Mouse (Mus musculus) stomach, embryonic 14.5 days (tissue): ENCODE measurements at regions not wholly inside any gene's neighbourhood (a gene's known extent, or its start where the extent isn't known, plus 50 kb on each side); places are given as distances from the start of the nearest gene placed in this dataset.

ENCODE experiments used
- ATAC-seq: fragments of 200-750 bp; cut with Nextera tagmentation; 2 replicates; pipeline ENCODE4 v1.8.0; 2017; ENCODE audit warnings: low read depth, moderate TSS enrichment; ENCODE audit not compliant: insufficient number of reproducible peaks, insufficient read depth, low FRiP score
- H3K27ac ChIP-seq: fragments of 300-500 bp; sonication (generic); 2 replicates; pipeline ENCODE4 v1.5.1; 2014; ENCODE audit warnings: mild to moderate bottlenecking, low read length, moderate library complexity, mixed read lengths
- H3K27me3 ChIP-seq: fragments of 300-500 bp; sonication (generic); 2 replicates; pipeline ENCODE4 v1.6.1; 2014; ENCODE audit warnings: low read length, control low read depth, mixed read lengths; ENCODE audit not compliant: control insufficient read depth, insufficient read depth
- H3K36me3 ChIP-seq: fragments of 300-500 bp; sonication (generic); 2 replicates; pipeline ENCODE4 v1.6.1; 2014; ENCODE audit warnings: mild to moderate bottlenecking, control low read depth, low read length, moderate library complexity, mixed read lengths; ENCODE audit not compliant: control insufficient read depth, insufficient read depth
- H3K4me1 ChIP-seq: fragments of 300-500 bp; sonication (generic); 2 replicates; pipeline ENCODE4 v1.6.1; 2014; ENCODE audit warnings: low read length, control low read depth, mixed read lengths; ENCODE audit not compliant: control insufficient read depth, insufficient read depth
- H3K4me2 ChIP-seq: fragments of 300-500 bp; sonication (generic); replicated peaks from 2 replicates; pipeline ENCODE4 v1.6.1; 2014; ENCODE audit warnings: low read depth, low read length, control low read depth
- H3K4me3 ChIP-seq: fragments of 300-500 bp; sonication (generic); 2 replicates; pipeline ENCODE4 v1.5.1; 2014; ENCODE audit warnings: low read depth, low read length, control low read depth
- H3K9ac ChIP-seq: fragments of 300-500 bp; sonication (generic); replicated peaks from 2 replicates; pipeline ENCODE4 v1.6.1; 2014; ENCODE audit warnings: low read depth, mild to moderate bottlenecking, control low read depth, low read length, moderate library complexity, mixed read lengths
- H3K9me3 ChIP-seq: fragments of 300-500 bp; sonication (generic); 2 replicates; pipeline ENCODE4 v1.6.1; 2016; ENCODE audit warnings: low read depth, low read length, control low read depth; ENCODE audit not compliant: control insufficient read depth
- WGBS: fragments of 180-500 bp; shearing (Covaris S2); extraction: QIAGEN DNeasy Blood & Tissue Kit; methylation state at CpG from one replicate; pipeline ENCODE4 v1.1.7; 2014; 5-methylcytosine and 5-hydroxymethylcytosine counted together

GRCm38 (mm10) chr3:45645856-45646450 lies 267.8 kb downstream of the Pcdh10 start:
- Histone ChIP-seq H3K36me3 (no peaks in the 10 kb centered on the region), H3K4me1 (no peaks in the 10 kb centered on the region), H3K4me2 (no peak overlapping the region), H3K9me3 (no peaks in the 10 kb centered on the region), H3K27me3 (no peaks in the 10 kb centered on the region), H3K4me3 (no peak overlapping the region), H3K27ac (no peak overlapping the region), H3K9ac (no peak overlapping the region)
- 67% methylated on average over 6 of the region's 6 CpGs for WGBS
- ATAC-seq = no peak

GRCm38 (mm10) chr3:45649361-45649760 lies 271.2 kb downstream of the Pcdh10 start:
- no peak overlapping the region for H3K27ac ChIP-seq
- no peak overlapping the region for H3K4me2 ChIP-seq
- no peak overlapping the region for H3K4me3 ChIP-seq
- H3K9ac ChIP-seq = no peak overlapping the region
- H3K36me3 ChIP-seq = no peaks in the 10 kb centered on the region
- no peaks in the 10 kb centered on the region for H3K4me1 ChIP-seq
- ATAC-seq = no peak
- no peaks in the 10 kb centered on the region for H3K27me3 ChIP-seq
- H3K9me3 ChIP-seq = no peaks in the 10 kb centered on the region

- Histone ChIP-seq H3K4me2 (no peak overlapping the region), H3K4me1 (no peaks in the 10 kb centered on the region), H3K4me3 (no peak overlapping the region), H3K36me3 (no peaks in the 10 kb centered on the region), H3K9me3 (no peaks in the 10 kb centered on the region), H3K27ac (no peak overlapping the region), H3K27me3 (no peaks in the 10 kb centered on the region), H3K9ac (no peak overlapping the region)
- no peak for ATAC-seq
- WGBS = 88% methylated on average over 5 of the region's 5 CpGs
Observed at GRCm38 (mm10) chr3:45657023-45657422, 278.8 kb downstream of the Pcdh10 start.

GRCm38 (mm10) chr3:45658093-45658776 lies 280.0 kb downstream of the Pcdh10 start:
- ATAC-seq = no peak

GRCm38 (mm10) chr3:45659052-45659451 lies 280.9 kb downstream of the Pcdh10 start:
- no peak overlapping the region for H3K27ac ChIP-seq
- no peak overlapping the region for H3K9ac ChIP-seq
- H3K4me1 ChIP-seq = no peaks in the 10 kb centered on the region
- H3K27me3 ChIP-seq = no peaks in the 10 kb centered on the region
- ATAC-seq = no peak
- H3K36me3 ChIP-seq = no peaks in the 10 kb centered on the region
- no peak overlapping the region for H3K4me3 ChIP-seq
- WGBS = 83% methylated on average over 1 of the region's 1 CpGs
- H3K4me2 ChIP-seq = no peak overlapping the region
- H3K9me3 ChIP-seq = no peaks in the 10 kb centered on the region

More at GRCm38 (mm10) chr3:45658093-45658776, 280.0 kb downstream of the Pcdh10 start:
- Histone ChIP-seq H3K27ac (no peak overlapping the region), H3K36me3 (no peaks in the 10 kb centered on the region), H3K4me2 (no peak overlapping the region), H3K27me3 (no peaks in the 10 kb centered on the region), H3K4me3 (no peak overlapping the region), H3K9me3 (no peaks in the 10 kb centered on the region), H3K9ac (no peak overlapping the region), H3K4me1 (no peaks in the 10 kb centered on the region)
- 72% methylated on average over 2 of the region's 2 CpGs for WGBS

- Histone ChIP-seq H3K36me3 (no peaks in the 10 kb centered on the region), H3K4me1 (no peaks in the 10 kb centered on the region), H3K9me3 (no peaks in the 10 kb centered on the region), H3K4me3 (no peak overlapping the region), H3K27me3 (no peaks in the 10 kb centered on the region), H3K4me2 (no peak overlapping the region), H3K9ac (no peak overlapping the region), H3K27ac (no peak overlapping the region)
- ATAC-seq = no peak
Observed at GRCm38 (mm10) chr3:45670434-45670833, 292.2 kb downstream of the Pcdh10 start.

GRCm38 (mm10) chr3:45677672-45678071 lies 299.5 kb downstream of the Pcdh10 start:
- Histone ChIP-seq H3K9me3 (no peaks in the 10 kb centered on the region), H3K4me3 (no peak overlapping the region), H3K27ac (no peak overlapping the region), H3K4me2 (no peak overlapping the region), H3K4me1 (no peaks in the 10 kb centered on the region), H3K27me3 (no peaks in the 10 kb centered on the region), H3K9ac (no peak overlapping the region), H3K36me3 (no peaks in the 10 kb centered on the region)
- 89% methylated on average over 6 of the region's 6 CpGs for whole genome bisulfite sequencing
- no peak for ATAC-seq

GRCm38 (mm10) chr3:45681410-45681809 lies 303.2 kb downstream of the Pcdh10 start:
- Histone ChIP-seq H3K36me3 (no peaks in the 10 kb centered on the region), H3K9ac (no peak overlapping the region), H3K9me3 (no peaks in the 10 kb centered on the region), H3K27me3 (no peaks in the 10 kb centered on the region), H3K4me2 (peak overlapping the region; percentile 13; the same call in 1 of the 2 replicates), H3K27ac (no peak overlapping the region), H3K4me3 (no peak overlapping the region), H3K4me1 (no peaks in the 10 kb centered on the region)
- WGBS = 11% methylated on average over 12 of the region's 12 CpGs
- no peak for ATAC-seq

GRCm38 (mm10) chr3:45707891-45708290 lies 329.7 kb downstream of the Pcdh10 start:
- Histone ChIP-seq H3K27me3 (no peaks in the 10 kb centered on the region), H3K27ac (no peak overlapping the region), H3K36me3 (no peaks in the 10 kb centered on the region), H3K9me3 (no peaks in the 10 kb centered on the region), H3K4me1 (no peaks in the 10 kb centered on the region), H3K9ac (no peak overlapping the region), H3K4me2 (no peak overlapping the region), H3K4me3 (no peak overlapping the region)
- 66% methylated on average over 1 of the region's 1 CpGs for WGBS
- ATAC-seq = no peak
